Mouse (Mus musculus) neural tube, embryonic 14.5 days (tissue): ENCODE results near the gene Scaf11. TPM values are rescaled to one million over a fixed set of nuclear protein-coding genes. Genes with fewer than 3 reads are reported as not detected.
A peak's percentile ranks its signal among the peaks of the same experiment; 100 is the strongest.

ENCODE experiments used
- ATAC-seq: fragments of 200-750 bp; cut with Nextera tagmentation; 2 replicates; pipeline ENCODE4 v1.8.0; 2017; ENCODE audit warnings: low read depth, mild to moderate bottlenecking, moderate TSS enrichment, moderate library complexity
- H3K27ac ChIP-seq: fragments of 300-500 bp; sonication (generic); 2 replicates; pipeline ENCODE4 v1.5.1; 2014; ENCODE audit warnings: low read depth, mild to moderate bottlenecking, control low read depth, low read length, moderate library complexity, mixed read lengths
- H3K27me3 ChIP-seq: fragments of 300-500 bp; sonication (generic); 2 replicates; pipeline ENCODE4 v1.6.1; 2014; ENCODE audit warnings: low read length; ENCODE audit not compliant: control insufficient read depth, insufficient read depth
- H3K36me3 ChIP-seq: fragments of 300-500 bp; sonication (generic); 2 replicates; pipeline ENCODE4 v1.6.1; 2014; ENCODE audit warnings: low read length, mixed read lengths; ENCODE audit not compliant: control insufficient read depth, insufficient read depth
- H3K4me1 ChIP-seq: fragments of 300-500 bp; sonication (generic); 2 replicates; pipeline ENCODE4 v1.6.1; 2014; ENCODE audit warnings: low read length; ENCODE audit not compliant: control insufficient read depth, insufficient read depth
- H3K4me2 ChIP-seq: fragments of 300-500 bp; sonication (generic); 2 replicates; pipeline ENCODE4 v1.6.1; 2014; ENCODE audit warnings: mild to moderate bottlenecking, low read depth, low read length, control low read depth
- H3K4me3 ChIP-seq: fragments of 300-500 bp; sonication (generic); 2 replicates; pipeline ENCODE4 v1.5.1; 2014; ENCODE audit warnings: low read depth, low read length, control low read depth, mixed read lengths
- H3K9ac ChIP-seq: fragments of 300-500 bp; sonication (generic); replicated peaks from 2 replicates; pipeline ENCODE4 v1.6.1; 2014; ENCODE audit warnings: low read depth, mild to moderate bottlenecking, control low read depth, low read length, mixed read lengths
- H3K9me3 ChIP-seq: fragments of 300-500 bp; sonication (generic); 2 replicates; pipeline ENCODE4 v1.6.1; 2016; ENCODE audit warnings: low read length; ENCODE audit not compliant: control insufficient read depth
- WGBS: fragments of 180-500 bp; shearing (Covaris S2); extraction: QIAGEN DNeasy Blood & Tissue Kit; methylation state at CpG from one replicate; pipeline ENCODE4 v1.1.7; 2014; 5-methylcytosine and 5-hydroxymethylcytosine counted together
- polyA plus RNA-seq: library from polyadenylated mRNA; unstranded; fragments of >200 nt; fragmentation: Nextera tagmentation; extraction: Ambion mirVana; gene quantifications from 2 replicates; pipeline ENCODE4 v1.2.1, GENCODE M21; 2014

Scaf11 gene
- polyA plus RNA-seq, 1 experiment from 2014 or later = 43.6 TPM

- H3K27ac ChIP-seq = no peak overlapping the region
- no peak overlapping the region for H3K9ac ChIP-seq
- 92% methylated on average over 2 of the region's 2 CpGs for WGBS
- no peaks in the 10 kb centered on the region for H3K36me3 ChIP-seq
- no peak for ATAC-seq
- no peaks in the 10 kb centered on the region for H3K27me3 ChIP-seq
- H3K4me2 ChIP-seq = no peak overlapping the region
- no peak overlapping the region for H3K4me3 ChIP-seq
- H3K4me1 ChIP-seq = no peaks in the 10 kb centered on the region
- H3K9me3 ChIP-seq = no peaks in the 10 kb centered on the region
These were observed 7.7 kb upstream of the Scaf11 start for GRCm38 (mm10) chr15:96468316-96468715.

- Histone ChIP-seq H3K9ac (no peak overlapping the region), H3K36me3 (no peaks in the 10 kb centered on the region), H3K27me3 (no peaks in the 10 kb centered on the region), H3K4me1 (no peaks in the 10 kb centered on the region), H3K9me3 (no peaks in the 10 kb centered on the region), H3K4me3 (no peak overlapping the region), H3K27ac (no peak overlapping the region), H3K4me2 (no peak overlapping the region)
- 79% methylated on average over 5 of the region's 5 CpGs for WGBS
- no peak for ATAC-seq
These were observed 7.2 kb upstream of the Scaf11 start for GRCm38 (mm10) chr15:96467844-96468243.

- no peak overlapping the region for H3K27ac ChIP-seq
- no peak for ATAC-seq
- peaks cover 7% of the 10 kb centered on the region; the same call in 1 of the 2 replicates for H3K4me1 ChIP-seq
- WGBS = 93% methylated on average over 13 of the region's 13 CpGs
- H3K4me3 ChIP-seq = no peak overlapping the region
- no peak overlapping the region for H3K9ac ChIP-seq
- no peaks in the 10 kb centered on the region for H3K27me3 ChIP-seq
- no peak overlapping the region for H3K4me2 ChIP-seq
- H3K36me3 ChIP-seq = no peaks in the 10 kb centered on the region
- H3K9me3 ChIP-seq = no peaks in the 10 kb centered on the region
These were observed 5.8 kb upstream of the Scaf11 start for GRCm38 (mm10) chr15:96466362-96466903.

- H3K9ac ChIP-seq = no peak overlapping the region
- 82% methylated on average over 11 of the region's 11 CpGs for WGBS
These were observed 4.4 kb upstream of the Scaf11 start for GRCm38 (mm10) chr15:96465076-96465475.

GRCm38 (mm10) chr15:96463821-96464220 lies 3.2 kb upstream of the Scaf11 start:
- Histone ChIP-seq H3K9ac (no peak overlapping the region), H3K9me3 (no peaks in the 10 kb centered on the region), H3K4me2 (no peak overlapping the region), H3K4me1 (peaks cover 14% of the 10 kb centered on the region; the same call in 1 of the 2 replicates), H3K4me3 (no peak overlapping the region), H3K27me3 (no peaks in the 10 kb centered on the region), H3K36me3 (no peaks in the 10 kb centered on the region), H3K27ac (no peak overlapping the region)
- WGBS = 97% methylated on average over 15 of the region's 15 CpGs
- no peak for ATAC-seq

More at GRCm38 (mm10) chr15:96465076-96465475, 4.4 kb upstream of the Scaf11 start:
- H3K36me3 ChIP-seq = no peaks in the 10 kb centered on the region
- H3K27ac ChIP-seq = no peak overlapping the region
- H3K4me3 ChIP-seq = no peak overlapping the region
- H3K27me3 ChIP-seq = no peaks in the 10 kb centered on the region
- peaks cover 7% of the 10 kb centered on the region; the same call in 1 of the 2 replicates for H3K4me1 ChIP-seq
- no peak overlapping the region for H3K4me2 ChIP-seq
- no peak for ATAC-seq
- no peaks in the 10 kb centered on the region for H3K9me3 ChIP-seq

GRCm38 (mm10) chr15:96462611-96463010 lies 2.0 kb upstream of the Scaf11 start:
- Histone ChIP-seq H3K27ac (no peak overlapping the region), H3K4me1 (peaks cover 14% of the 10 kb centered on the region; the same call in 1 of the 2 replicates), H3K4me3 (no peak overlapping the region), H3K4me2 (no peak overlapping the region), H3K9me3 (no peaks in the 10 kb centered on the region), H3K27me3 (no peaks in the 10 kb centered on the region), H3K9ac (no peak overlapping the region), H3K36me3 (no peaks in the 10 kb centered on the region)
- no peak for ATAC-seq
- 94% methylated on average over 3 of the region's 3 CpGs for WGBS

GRCm38 (mm10) chr15:96461541-96462512 lies 1.2 kb upstream of the Scaf11 start:
- Histone ChIP-seq H3K27ac (peak overlapping the region; percentile 92), H3K4me1 (peaks cover 14% of the 10 kb centered on the region; the same call in 1 of the 2 replicates), H3K4me2 (peak overlapping the region; percentile 64), H3K36me3 (no peaks in the 10 kb centered on the region), H3K9me3 (no peaks in the 10 kb centered on the region), H3K4me3 (peak overlapping the region; percentile 84), H3K9ac (peak overlapping the region; percentile 76), H3K27me3 (no peaks in the 10 kb centered on the region)
- ATAC-seq = peak; percentile 26
- 8% methylated on average over 22 of the region's 22 CpGs for WGBS

- no peaks in the 10 kb centered on the region for H3K36me3 ChIP-seq
- H3K9me3 ChIP-seq = no peaks in the 10 kb centered on the region
- peak overlapping the region; percentile 84 for H3K4me3 ChIP-seq
- peak overlapping the region; percentile 70 for H3K4me2 ChIP-seq
- ATAC-seq = no peak
- WGBS = 0% methylated on average over 35 of the region's 50 CpGs
- H3K9ac ChIP-seq = peak overlapping the region; percentile 81
- H3K27ac ChIP-seq = peak overlapping the region; percentile 98
- peaks cover 14% of the 10 kb centered on the region; the same call in 1 of the 2 replicates for H3K4me1 ChIP-seq
- H3K27me3 ChIP-seq = no peaks in the 10 kb centered on the region
These were observed 253 bp downstream of the Scaf11 start for GRCm38 (mm10) chr15:96460451-96460729.
